Comparison of ENCODE assay signal across 18 mouse cellular contexts in the genomic region with DNA sequence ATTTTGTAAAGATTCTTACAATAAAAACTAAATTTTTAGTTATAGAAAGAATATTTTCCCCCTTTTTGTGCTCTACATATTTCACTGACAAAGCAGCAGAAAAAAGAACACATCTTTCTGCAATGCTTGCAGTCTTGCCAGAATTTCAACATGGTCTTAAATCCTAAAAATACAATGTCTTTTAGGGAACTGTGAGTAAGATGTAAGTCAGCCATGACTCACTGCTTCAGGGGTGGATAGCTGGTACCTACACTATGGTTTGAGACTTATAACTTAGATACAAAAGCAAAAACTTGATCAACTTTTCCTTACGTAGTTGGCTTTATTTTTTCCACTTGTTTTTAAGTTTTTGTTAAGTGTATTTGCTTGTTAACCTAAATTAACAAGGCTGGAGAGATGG. TPM values are rescaled to one million over a fixed set of nuclear protein-coding genes. Genes with fewer than 3 reads are reported as not detected.
A peak's percentile ranks its signal among the peaks of the same experiment; 100 is the strongest.
DNase-seq lines count a peak whose midpoint lies in the region.
"Had no signal": no experiment of that assay in that cellular context is flagged by ENCODE, and none has a peak within 500 bp of the region (broad histone marks: within the 10 kb centered on the region; RNA-seq: fewer than 3 reads in every experiment).

No protein-coding gene starts in this region.

- DNase-seq in layer of hippocampus, adult 9-11 months = peak; percentile 33
- DNase-seq in layer of hippocampus, adult 8-10 months (ENCODE audit: low spot score in 2 of 2) = no peak
- DNase-seq in right cerebral cortex, postnatal 36 days (ENCODE audit: low spot score in 2 of 2) = peak; percentile 22 to 56
- no peak for DNase-seq in right cerebral cortex, postnatal 25 days
- peak; percentile 83 for DNase-seq in brain, adult 2 months (ENCODE audit: low read depth, low spot score)
- DNase-seq in urinary bladder, adult 2 months (ENCODE audit: low spot score) = no peak
- DNase-seq in urinary bladder, postnatal 36 days (ENCODE audit: low spot score in 2 of 2) = no peak
- DNase-seq: cerebellum, adult 9-11 months; forebrain, postnatal 0 days; gastrocnemius, postnatal 10 days; heart, postnatal 4 days; kidney, adult 9 months; kidney, postnatal 25 days; liver, embryonic 13.5 days; lung, embryonic 14.5 days; retina, postnatal 1 day; spleen, adult 18-20 months had no signal

RNA-seq across cellular contexts. Expression of gene Tnfrsf11a, which starts 38.0 kb away (rescaled TPM):
- total RNA-seq in layer of hippocampus, adult 8-10 months (2022) = 1 to 10 TPM; 2.1 to 7.0 (median 4.6) TPM
- polyA plus RNA-seq in urinary bladder, adult 2 months (2012; rRNA removed) = 15.0 and 22.7 TPM in 2 replicates
- polyA plus RNA-seq: G1E had no signal

Comparison
In these comparisons a context has a peak if more than half of its experiments do, and no peak if none do; other contexts are left out.
1. DNase-seq: peak in layer of hippocampus, adult 9-11 months (single experiment), right cerebral cortex, postnatal 36 days (2 of 2) and brain, adult 2 months (single experiment); none in layer of hippocampus, adult 8-10 months (0 of 2), right cerebral cortex, postnatal 25 days (single experiment), urinary bladder, adult 2 months (single experiment) and urinary bladder, postnatal 36 days (0 of 2).